Mouse (Mus musculus) lung, postnatal 36 days (tissue): ENCODE results near the gene 2900026A02Rik.

ENCODE experiments used
- DNase-seq: peaks from one replicate; pipeline ENCODE4 v3.0.0; 2022; ENCODE audit warnings: mixed read lengths

The 2900026A02Rik gene

DNA sequence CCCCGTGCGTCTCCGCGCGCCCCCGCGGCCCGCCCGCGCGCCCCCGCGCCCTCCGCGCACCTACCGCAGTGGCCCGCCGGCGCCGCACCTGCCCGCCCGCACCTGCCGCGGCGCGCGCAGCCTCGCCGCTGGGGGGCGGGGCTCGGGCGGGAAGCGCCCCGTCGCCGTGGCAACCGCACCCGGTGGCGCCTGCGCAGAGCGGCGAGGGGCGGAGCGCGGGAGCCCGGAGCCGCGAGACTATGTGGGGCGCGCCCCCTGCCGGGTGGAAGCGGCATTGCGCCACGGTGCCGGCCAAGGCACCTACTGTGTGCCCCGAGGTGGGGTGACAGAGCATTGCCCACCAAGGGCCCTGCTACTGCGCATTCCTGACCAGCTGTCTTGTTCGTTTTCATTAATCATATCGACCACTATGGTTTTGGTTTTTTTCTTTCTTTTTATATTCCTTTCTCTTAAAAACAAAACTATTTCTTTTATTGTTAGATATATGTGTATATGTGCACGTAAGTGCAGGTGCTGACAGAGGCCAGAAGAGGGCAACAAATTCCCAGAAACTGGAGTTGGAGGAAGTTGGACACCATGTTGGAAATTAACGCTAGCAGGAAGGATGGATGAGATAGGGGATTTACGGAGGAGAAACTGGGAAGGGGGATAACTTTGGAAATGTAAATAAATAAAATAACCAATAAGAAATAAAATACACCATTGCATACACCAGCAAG, at the start of gene 2900026A02Rik:
Gene 2900026A02Rik (minus strand): TSS at position 90 of the 719 bp plus-strand sequence.
- DNase-seq = peak; percentile 83

- DNase-seq = no peak
Observed at GRCm38 (mm10) chr5:113270043-113270442, 49.0 kb upstream of the 2900026A02Rik start.

DNA sequence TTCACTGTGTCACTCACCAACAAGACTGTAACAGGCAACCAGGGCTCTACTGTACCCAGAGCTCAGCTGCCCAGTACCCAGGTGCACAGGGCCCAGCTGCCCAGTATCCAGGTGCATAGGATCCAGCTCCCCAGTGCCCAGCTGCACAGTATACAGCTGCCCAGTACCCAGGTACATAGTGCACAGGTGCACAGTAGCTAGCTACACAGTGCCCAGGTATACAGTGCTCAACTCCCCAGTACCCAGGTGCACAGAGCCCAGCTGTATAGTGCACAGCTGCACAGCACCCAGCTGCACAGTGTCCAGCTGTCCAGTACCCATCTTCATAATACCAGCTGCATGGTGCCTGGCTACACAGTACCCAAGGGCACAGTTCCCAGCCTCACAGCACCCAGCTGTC, 47.2 kb upstream of the 2900026A02Rik start:
- no peak for DNase-seq

GRCm38 (mm10) chr5:113265637-113266036, 44.6 kb upstream of the 2900026A02Rik start:
- no peak for DNase-seq

- DNase-seq = no peak
Observed at GRCm38 (mm10) chr5:113250806-113251205, 29.8 kb upstream of the 2900026A02Rik start.

- peak; percentile 30 for DNase-seq
Observed at GRCm38 (mm10) chr5:113249263-113249930, 28.4 kb upstream of the 2900026A02Rik start.

- DNase-seq = no peak
Observed at GRCm38 (mm10) chr5:113230196-113230595, 9.2 kb upstream of the 2900026A02Rik start.

DNA sequence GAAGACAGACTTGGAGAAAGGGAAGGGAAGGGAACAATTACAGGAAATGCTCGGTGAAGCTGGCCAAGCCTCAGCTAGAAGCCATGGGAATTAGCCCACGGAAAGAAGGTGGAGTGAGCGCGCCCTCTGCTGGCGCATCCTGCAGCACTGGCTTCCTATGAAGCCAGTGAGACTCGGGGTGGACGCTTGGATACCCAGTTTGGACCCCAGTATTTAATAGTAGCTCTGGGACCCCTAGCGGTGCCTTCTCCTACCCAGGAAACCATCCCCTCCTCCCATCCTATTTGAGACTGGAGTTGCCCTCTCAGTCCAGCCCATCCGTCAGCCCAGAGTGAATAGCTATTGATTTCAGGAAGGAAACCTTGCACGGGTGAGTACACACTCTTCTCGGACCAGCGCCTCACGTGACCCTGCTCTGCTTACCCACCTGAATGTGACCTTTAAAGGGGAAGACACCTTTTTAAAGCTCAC, 5.6 kb upstream of the 2900026A02Rik start, which contains the start of gene Tmem211:
Gene Tmem211 (plus strand): TSS at position 278 of the 471 bp plus-strand sequence.
- peak; percentile 90 for DNase-seq

GRCm38 (mm10) chr5:113225686-113226435, 4.8 kb upstream of the 2900026A02Rik start:
- no peak for DNase-seq

GRCm38 (mm10) chr5:113225271-113225670, 4.2 kb upstream of the 2900026A02Rik start:
- DNase-seq = no peak

- peak; percentile 47 for DNase-seq
Observed at GRCm38 (mm10) chr5:113223888-113224287, 2.9 kb upstream of the 2900026A02Rik start.

DNA sequence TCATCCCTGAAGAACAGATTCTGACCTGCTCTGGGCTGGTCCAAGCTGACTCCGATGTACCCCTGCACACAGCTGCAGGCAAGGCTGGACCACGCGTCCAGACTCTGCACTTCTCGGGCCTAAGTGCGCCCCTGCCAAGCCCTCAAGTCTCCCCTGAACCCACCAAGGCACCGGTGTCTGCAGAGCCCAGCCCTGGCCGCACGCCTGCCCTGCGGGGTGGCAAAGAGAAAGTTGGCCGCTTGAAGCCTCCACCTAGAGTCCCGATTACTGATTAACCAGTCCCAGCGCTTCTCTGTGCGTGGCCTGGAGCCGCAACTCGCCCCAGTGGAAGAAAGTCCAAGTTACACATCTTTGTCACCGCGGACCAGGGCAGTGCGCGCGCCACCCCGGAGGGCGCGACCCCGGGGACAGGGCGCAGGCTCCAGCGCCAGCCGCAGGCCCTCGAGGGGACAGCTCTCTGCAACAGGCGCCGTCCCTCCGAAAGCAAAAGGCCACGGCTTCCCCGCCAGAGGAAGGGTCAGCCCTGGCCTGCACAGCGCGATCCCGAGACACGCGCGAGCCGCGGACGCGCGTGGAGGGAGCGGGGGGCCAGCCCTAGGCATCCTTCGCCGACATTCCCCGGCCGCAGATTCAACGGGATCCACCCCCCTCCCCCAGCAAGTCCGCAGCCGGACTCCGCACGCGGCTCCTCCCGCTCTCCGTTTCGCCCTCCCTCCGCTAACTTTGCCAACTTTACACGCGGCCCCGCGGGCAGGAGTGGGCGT, 471 bp downstream of the 2900026A02Rik start:
- DNase-seq = peak; percentile 38

GRCm38 (mm10) chr5:113219876-113220275, 1.2 kb downstream of the 2900026A02Rik start:
- DNase-seq = no peak

GRCm38 (mm10) chr5:113219450-113219849, 1.6 kb downstream of the 2900026A02Rik start:
- no peak for DNase-seq

DNA sequence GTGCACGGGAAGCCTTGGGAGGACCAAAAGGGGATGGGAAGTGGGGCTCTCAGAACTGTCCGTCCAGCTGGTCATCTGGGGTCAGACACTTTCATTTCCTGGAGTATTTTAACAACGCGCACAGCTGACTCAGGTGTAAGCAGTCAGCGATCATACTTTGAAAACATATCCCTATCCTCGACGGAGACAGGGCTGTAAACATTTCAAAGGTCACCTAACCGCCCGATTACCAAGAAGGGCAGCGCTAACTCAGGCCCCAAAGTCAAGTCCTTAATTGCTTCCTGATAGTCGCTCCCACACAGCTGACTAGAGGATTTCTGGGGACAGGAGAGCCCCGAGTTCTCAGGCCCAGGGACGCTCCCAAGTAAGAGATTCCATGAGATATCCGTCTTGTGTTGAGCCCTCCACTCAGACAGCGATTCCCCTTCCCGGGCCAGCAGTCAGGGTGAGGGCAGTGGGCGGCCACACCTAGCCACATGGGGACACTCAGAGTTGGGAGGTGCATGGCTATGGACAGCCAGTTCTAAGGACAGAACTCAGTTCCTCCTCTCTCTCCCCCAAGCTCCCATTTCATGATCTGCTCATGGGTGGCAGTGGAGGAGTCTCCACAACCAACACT, 2.3 kb downstream of the 2900026A02Rik start:
- no peak for DNase-seq

- no peak for DNase-seq
Observed at GRCm38 (mm10) chr5:113217076-113217475, 4.0 kb downstream of the 2900026A02Rik start.

- no peak for DNase-seq
Observed at GRCm38 (mm10) chr5:113216328-113216960, 4.6 kb downstream of the 2900026A02Rik start.

- no peak for DNase-seq
Observed at GRCm38 (mm10) chr5:113215610-113216011, 5.4 kb downstream of the 2900026A02Rik start.

DNA sequence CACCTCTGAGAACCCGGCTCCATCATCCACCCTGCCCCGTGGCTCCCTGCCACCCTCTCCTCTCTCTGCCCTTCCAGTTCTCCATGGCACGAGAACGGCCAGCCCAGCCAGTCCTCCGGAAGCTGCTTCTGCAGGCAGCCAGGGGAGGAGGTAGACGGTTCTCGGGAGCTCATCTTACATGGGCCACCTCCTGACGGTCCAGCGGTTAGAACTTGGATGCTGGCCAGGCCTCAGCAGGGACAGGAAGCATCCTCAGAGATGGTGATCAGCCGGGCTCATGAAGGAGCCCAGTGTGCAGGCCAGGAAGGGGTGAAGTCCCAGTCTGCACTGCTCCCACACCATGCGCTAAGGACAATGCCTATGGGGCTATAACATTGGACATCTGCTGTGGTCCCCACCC, 6.6 kb downstream of the 2900026A02Rik start:
- DNase-seq = peak; percentile 72

DNA sequence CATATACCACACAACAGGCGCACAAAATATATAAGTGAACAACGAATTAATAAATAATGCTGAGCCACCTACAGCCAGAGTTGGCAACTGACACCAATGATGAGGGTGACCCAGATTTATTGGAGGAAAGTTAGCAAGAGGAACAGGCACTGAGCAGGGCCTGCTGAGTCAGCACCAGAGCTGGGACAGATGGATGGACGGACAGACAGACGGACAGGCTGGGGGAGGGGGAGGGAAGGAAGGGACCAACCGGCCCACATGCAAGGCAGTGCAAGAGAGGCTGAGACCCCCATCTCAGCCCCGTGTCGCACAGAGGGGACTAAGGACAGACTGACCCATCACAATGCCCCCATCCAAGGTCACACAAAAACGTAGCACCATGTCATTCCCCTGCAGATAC, 7.0 kb downstream of the 2900026A02Rik start:
- DNase-seq = no peak

- no peak for DNase-seq
Observed at GRCm38 (mm10) chr5:113212156-113212835, 8.7 kb downstream of the 2900026A02Rik start.
